Mouse (Mus musculus): ENCODE measurements around the gene Ubald2. TPM values are rescaled to one million over a fixed set of nuclear protein-coding genes. Genes with fewer than 3 reads are reported as not detected.

Ubald2 gene
- polyA plus RNA-seq, 1 experiment from 2014 or later = 60.2 TPM

- Histone ChIP-seq H3K36me3 (ENCODE audit: control insufficient read depth, insufficient read depth) (peaks cover 97% of the 10 kb centered on the region), H3K27ac (ENCODE audit: low read depth, low read length) (no peak overlapping the region), H3K4me2 (replicated peaks; ENCODE audit: low read depth) (no peak overlapping the region), H3K27me3 (replicated peaks; ENCODE audit: control insufficient read depth, insufficient read depth, low read length) (no peaks in the 10 kb centered on the region), H3K9ac (ENCODE audit: low read depth, low read length) (no peak overlapping the region), H3K4me1 (replicated peaks; ENCODE audit: control insufficient read depth, insufficient read depth, low read length) (no peaks in the 10 kb centered on the region), H3K9me3 (ENCODE audit: control insufficient read depth) (no peaks in the 10 kb centered on the region), H3K4me3 (ENCODE audit: low read depth, low read length) (no peak overlapping the region)
- WGBS = 82% methylated on average over 7 of the region's 7 CpGs
- ATAC-seq = no peak
- TF ChIP-seq CTCF (IDR thresholded peaks at IDR 0.05; ENCODE audit: low read depth) = no peak
Observed at GRCm38 (mm10) chr11:116478978-116479377, 45.1 kb downstream of the Ubald2 start.

GRCm38 (mm10) chr11:116479832-116480231 is 45.9 kb downstream of the Ubald2 start:
- WGBS = 55% methylated on average over 8 of the region's 8 CpGs
- H3K4me3 ChIP-seq (ENCODE audit: low read depth, low read length) = no peak overlapping the region
- no peak for ATAC-seq
- no peaks in the 10 kb centered on the region for H3K9me3 ChIP-seq (ENCODE audit: control insufficient read depth)
- H3K4me1 ChIP-seq (replicated peaks; ENCODE audit: control insufficient read depth, insufficient read depth, low read length) = no peaks in the 10 kb centered on the region
- no peak for TF ChIP-seq CTCF (IDR thresholded peaks at IDR 0.05; ENCODE audit: low read depth)
- no peak overlapping the region for H3K9ac ChIP-seq (ENCODE audit: low read depth, low read length)
- H3K27me3 ChIP-seq (replicated peaks; ENCODE audit: control insufficient read depth, insufficient read depth, low read length) = no peaks in the 10 kb centered on the region
- H3K27ac ChIP-seq (ENCODE audit: low read depth, low read length) = no peak overlapping the region
- H3K36me3 ChIP-seq (ENCODE audit: control insufficient read depth, insufficient read depth) = peaks cover 99% of the 10 kb centered on the region
- H3K4me2 ChIP-seq (replicated peaks; ENCODE audit: low read depth) = no peak overlapping the region

GRCm38 (mm10) chr11:116480975-116481374 is 47.1 kb downstream of the Ubald2 start:
- Histone ChIP-seq H3K27ac (ENCODE audit: low read depth, low read length) (no peak overlapping the region), H3K4me1 (replicated peaks; ENCODE audit: control insufficient read depth, insufficient read depth, low read length) (no peaks in the 10 kb centered on the region), H3K27me3 (replicated peaks; ENCODE audit: control insufficient read depth, insufficient read depth, low read length) (no peaks in the 10 kb centered on the region), H3K36me3 (ENCODE audit: control insufficient read depth, insufficient read depth) (peaks cover 99% of the 10 kb centered on the region), H3K4me2 (replicated peaks; ENCODE audit: low read depth) (no peak overlapping the region), H3K9ac (ENCODE audit: low read depth, low read length) (no peak overlapping the region), H3K9me3 (ENCODE audit: control insufficient read depth) (no peaks in the 10 kb centered on the region), H3K4me3 (ENCODE audit: low read depth, low read length) (no peak overlapping the region)
- ATAC-seq = no peak
- WGBS = 90% methylated on average over 8 of the region's 8 CpGs
- TF ChIP-seq CTCF (IDR thresholded peaks at IDR 0.05; ENCODE audit: low read depth) = no peak

GRCm38 (mm10) chr11:116481776-116482175 is 47.9 kb downstream of the Ubald2 start:
- peaks cover 97% of the 10 kb centered on the region for H3K36me3 ChIP-seq (ENCODE audit: control insufficient read depth, insufficient read depth)
- no peak for ATAC-seq
- TF ChIP-seq CTCF (IDR thresholded peaks at IDR 0.05; ENCODE audit: low read depth) = no peak

GRCm38 (mm10) chr11:116484261-116484660 is 50.4 kb downstream of the Ubald2 start:
- Histone ChIP-seq H3K4me3 (ENCODE audit: low read depth, low read length) (no peak overlapping the region), H3K4me2 (replicated peaks; ENCODE audit: low read depth) (no peak overlapping the region), H3K27ac (ENCODE audit: low read depth, low read length) (peak overlapping the region; percentile 21; the same call in 1 of the 2 replicates), H3K4me1 (replicated peaks; ENCODE audit: control insufficient read depth, insufficient read depth, low read length) (no peaks in the 10 kb centered on the region), H3K36me3 (ENCODE audit: control insufficient read depth, insufficient read depth) (peaks cover 80% of the 10 kb centered on the region), H3K9me3 (ENCODE audit: control insufficient read depth) (no peaks in the 10 kb centered on the region), H3K27me3 (replicated peaks; ENCODE audit: control insufficient read depth, insufficient read depth, low read length) (no peaks in the 10 kb centered on the region), H3K9ac (ENCODE audit: low read depth, low read length) (no peak overlapping the region)
- TF ChIP-seq CTCF (IDR thresholded peaks at IDR 0.05; ENCODE audit: low read depth) = no peak
- 78% methylated on average over 8 of the region's 8 CpGs for WGBS
- ATAC-seq = no peak

More at GRCm38 (mm10) chr11:116481776-116482175, 47.9 kb downstream of the Ubald2 start:
- H3K9ac ChIP-seq (ENCODE audit: low read depth, low read length) = no peak overlapping the region
- H3K9me3 ChIP-seq (ENCODE audit: control insufficient read depth) = no peaks in the 10 kb centered on the region
- 88% methylated on average over 7 of the region's 7 CpGs for WGBS
- H3K27ac ChIP-seq (ENCODE audit: low read depth, low read length) = no peak overlapping the region
- no peak overlapping the region for H3K4me3 ChIP-seq (ENCODE audit: low read depth, low read length)
- no peak overlapping the region for H3K4me2 ChIP-seq (replicated peaks; ENCODE audit: low read depth)
- H3K27me3 ChIP-seq (replicated peaks; ENCODE audit: control insufficient read depth, insufficient read depth, low read length) = no peaks in the 10 kb centered on the region
- no peaks in the 10 kb centered on the region for H3K4me1 ChIP-seq (replicated peaks; ENCODE audit: control insufficient read depth, insufficient read depth, low read length)

GRCm38 (mm10) chr11:116488207-116488606 is 54.3 kb downstream of the Ubald2 start:
- no peak overlapping the region for H3K27ac ChIP-seq (ENCODE audit: low read depth, low read length)
- TF ChIP-seq CTCF (IDR thresholded peaks at IDR 0.05; ENCODE audit: low read depth) = no peak
- no peak overlapping the region for H3K9ac ChIP-seq (ENCODE audit: low read depth, low read length)
- H3K4me2 ChIP-seq (replicated peaks; ENCODE audit: low read depth) = no peak overlapping the region
- no peaks in the 10 kb centered on the region for H3K4me1 ChIP-seq (replicated peaks; ENCODE audit: control insufficient read depth, insufficient read depth, low read length)
- peaks cover 42% of the 10 kb centered on the region for H3K36me3 ChIP-seq (ENCODE audit: control insufficient read depth, insufficient read depth)
- no peak for ATAC-seq
- no peak overlapping the region for H3K4me3 ChIP-seq (ENCODE audit: low read depth, low read length)
- no peaks in the 10 kb centered on the region for H3K9me3 ChIP-seq (ENCODE audit: control insufficient read depth)
- no peaks in the 10 kb centered on the region for H3K27me3 ChIP-seq (replicated peaks; ENCODE audit: control insufficient read depth, insufficient read depth, low read length)

Other genes starting within 250 kb of the Ubald2 start
- 64.6 and 66.8 TPM in 2 replicates for gene Ten1, start 235.2 kb upstream of the Ubald2 start, polyA plus RNA-seq (2015; fragmentation: Nextera tagmentation; extraction: Ambion mirVana)
- gene Acox1, start 235.0 kb upstream of the Ubald2 start, polyA plus RNA-seq (2015; fragmentation: Nextera tagmentation; extraction: Ambion mirVana) = 98.9 and 114 TPM in 2 replicates
- 1.2 and 1.3 TPM in 2 replicates for gene Evpl, start 196.0 kb upstream of the Ubald2 start, polyA plus RNA-seq (2015; fragmentation: Nextera tagmentation; extraction: Ambion mirVana)
- 45.2 and 48.7 TPM in 2 replicates for gene Srp68, start 159.9 kb upstream of the Ubald2 start, polyA plus RNA-seq (2015; fragmentation: Nextera tagmentation; extraction: Ambion mirVana)
- 0.10 and 0.29 TPM in 2 replicates for gene Galr2, start 153.2 kb upstream of the Ubald2 start, polyA plus RNA-seq (2015; fragmentation: Nextera tagmentation; extraction: Ambion mirVana)
- gene Exoc7, start 126.9 kb upstream of the Ubald2 start, polyA plus RNA-seq (2015; fragmentation: Nextera tagmentation; extraction: Ambion mirVana) = 44.6 and 49.2 TPM in 2 replicates
- 0.09 TPM in 1 of 2 replicates, not detected in the other for gene Foxj1, start 98.7 kb upstream of the Ubald2 start, polyA plus RNA-seq (2015; fragmentation: Nextera tagmentation; extraction: Ambion mirVana)
- 4.9 and 6.6 TPM in 2 replicates for gene Rnf157, start 21.1 kb upstream of the Ubald2 start, polyA plus RNA-seq (2015; fragmentation: Nextera tagmentation; extraction: Ambion mirVana)
- 0.14 TPM in 1 of 2 replicates, not detected in the other for gene Qrich2, start 32.1 kb downstream of the Ubald2 start, polyA plus RNA-seq (2015; fragmentation: Nextera tagmentation; extraction: Ambion mirVana)
- gene Prpsap1, start 60.1 kb downstream of the Ubald2 start, polyA plus RNA-seq (2015; fragmentation: Nextera tagmentation; extraction: Ambion mirVana) = 177 and 194 TPM in 2 replicates
- gene Sphk1, start 96.8 kb downstream of the Ubald2 start, polyA plus RNA-seq (2015; fragmentation: Nextera tagmentation; extraction: Ambion mirVana) = 2.5 and 3.3 TPM in 2 replicates
- gene Ube2o, start 147.4 kb downstream of the Ubald2 start, polyA plus RNA-seq (2015; fragmentation: Nextera tagmentation; extraction: Ambion mirVana) = 3.7 and 4.8 TPM in 2 replicates
- gene Aanat, start 152.3 kb downstream of the Ubald2 start, polyA plus RNA-seq (2015; fragmentation: Nextera tagmentation; extraction: Ambion mirVana) = not detected in 2 replicates
- 7.6 and 8.4 TPM in 2 replicates for gene Rhbdf2, start 192.9 kb downstream of the Ubald2 start, polyA plus RNA-seq (2015; fragmentation: Nextera tagmentation; extraction: Ambion mirVana)
- 0.84 and 1.1 TPM in 2 replicates for gene Prcd, start 219.4 kb downstream of the Ubald2 start, polyA plus RNA-seq (2015; fragmentation: Nextera tagmentation; extraction: Ambion mirVana)
- gene Cygb, start 220.2 kb downstream of the Ubald2 start, polyA plus RNA-seq (2015; fragmentation: Nextera tagmentation; extraction: Ambion mirVana) = 17.5 and 20.2 TPM in 2 replicates